10 mouse cellular contexts compared by ENCODE assay signal in genomic region chr9:104088555-104088954, GRCm38 (mm10). TPM values are rescaled to one million over a fixed set of nuclear protein-coding genes. Genes with fewer than 3 reads are reported as not detected.
A peak's percentile ranks its signal among the peaks of the same experiment; 100 is the strongest.
DNase-seq lines count a peak whose midpoint lies in the region; TF ChIP-seq lines count a peak whose summit lies in the region.
"Had no signal": no experiment of that assay in that cellular context is flagged by ENCODE, and none has a peak within 500 bp of the region (broad histone marks: within the 10 kb centered on the region; RNA-seq: fewer than 3 reads in every experiment).

No protein-coding gene starts in this region.

- TF ChIP-seq POLR2A in cerebellum, adult 2 months (IDR thresholded peaks at IDR 0.05; ENCODE audit: borderline replicate concordance, insufficient read depth, low read length), result no peak

- peak; percentile 20 to 34 for DNase-seq in cerebellum, postnatal 10 days
- DNase-seq in cerebellum, adult 2 months, result no peak
- peak; percentile 22 for DNase-seq in ovary, postnatal 36 days (ENCODE audit: low spot score)
- DNase-seq in ovary, postnatal 10 days (ENCODE audit: low spot score), result no peak
- peak; percentile 37 for DNase-seq in kidney, adult 18-20 months
- peak; percentile 68 to 79 for DNase-seq in lung, postnatal 4 days
- no peak for DNase-seq in layer of hippocampus, postnatal 36 days
- DNase-seq in frontal cortex, postnatal 25 days (ENCODE audit: low spot score in 2 of 2), result no peak

- H3K4me1 ChIP-seq in cerebellum, adult 2 months (ENCODE audit: control insufficient read depth, insufficient read depth, low read length), result no peaks in the 10 kb centered on the region

- TF ChIP-seq CTCF in cerebellum, adult 2 months (IDR thresholded peaks at IDR 0.05; ENCODE audit: borderline replicate concordance, insufficient read depth, low read depth, low read length), result no peak

- no peak overlapping the region for H3K27ac ChIP-seq in cerebellum, adult 2 months (ENCODE audit: insufficient read depth, low read length)

- 29% methylated on average over 8 of the region's 8 CpGs for WGBS in cerebellum, adult 2 months

- no peaks in the 10 kb centered on the region for H3K27me3 ChIP-seq in cerebellum, adult 2 months (ENCODE audit: control insufficient read depth, insufficient read depth, low read length)

- H3K4me3 ChIP-seq in cerebellum, adult 2 months (replicated peaks; ENCODE audit: insufficient read depth, low read depth, low read length), result no peak overlapping the region

RNA-seq across cellular contexts. Expression of gene Acad11, which starts 25.4 kb away (rescaled TPM):
- 28.1 and 29.7 TPM in 2 replicates for polyA plus RNA-seq in cerebellum, adult 2 months (2012; rRNA removed)
- total RNA-seq in layer of hippocampus, postnatal 36 days (2021), result 10 to 100 TPM; 21.1 to 24.8 TPM

RNA-seq across cellular contexts. Expression of gene Uba5, which starts 25.6 kb away (rescaled TPM):
- 52.3 and 55.2 TPM in 2 replicates for polyA plus RNA-seq in cerebellum, adult 2 months (2012; rRNA removed)
- total RNA-seq in layer of hippocampus, postnatal 36 days (2021), result 10 to 100 TPM; 42.3 to 44.3 TPM

RNA-seq across cellular contexts. Expression of gene Ackr4, which starts 38.2 kb away (rescaled TPM):
- 2.8 and 4.2 TPM in 2 replicates for polyA plus RNA-seq in cerebellum, adult 2 months (2012; rRNA removed)
- not detected for total RNA-seq in layer of hippocampus, postnatal 36 days (2021)

RNA-seq across cellular contexts. Expression of gene Gm28305, which starts 48.1 kb away (rescaled TPM):
- not detected in 2 replicates for polyA plus RNA-seq in cerebellum, adult 2 months (2012; rRNA removed)
- not detected for total RNA-seq in layer of hippocampus, postnatal 36 days (2021)
- total RNA-seq: layer of hippocampus, postnatal 10 days had no signal
- polyA plus RNA-seq: C2C12 had no signal

Comparison
In these comparisons a context has a peak if more than half of its experiments do, and no peak if none do; other contexts are left out.
1. DNase-seq: peak in cerebellum, postnatal 10 days (2 of 2), ovary, postnatal 36 days (single experiment), kidney, adult 18-20 months (single experiment) and lung, postnatal 4 days (2 of 2); none in cerebellum, adult 2 months (0 of 2), ovary, postnatal 10 days (single experiment), layer of hippocampus, postnatal 36 days (0 of 2) and frontal cortex, postnatal 25 days (0 of 2).